Mouse (Mus musculus): ENCODE measurements around the gene Rel. TPM values are rescaled to one million over a fixed set of nuclear protein-coding genes. Genes with fewer than 3 reads are reported as not detected.

Gene Rel
- polyA plus RNA-seq (2012; fragmentation: generic; extraction: Trizol), result 0.73 TPM
- long read RNA-seq, experiment 1, partial matches to known transcripts, result 1 of 1 reads
- long read RNA-seq, experiment 1, other reads (novel, unspliced or antisense), result 0 of 1 reads
- long read RNA-seq, experiment 2, full-length matches to known transcripts, result 6 of 7 reads
- long read RNA-seq, experiment 2, partial matches to known transcripts, result 0 of 7 reads
- long read RNA-seq, experiment 2, other reads (novel, unspliced or antisense), result 1 of 7 reads

DNA sequence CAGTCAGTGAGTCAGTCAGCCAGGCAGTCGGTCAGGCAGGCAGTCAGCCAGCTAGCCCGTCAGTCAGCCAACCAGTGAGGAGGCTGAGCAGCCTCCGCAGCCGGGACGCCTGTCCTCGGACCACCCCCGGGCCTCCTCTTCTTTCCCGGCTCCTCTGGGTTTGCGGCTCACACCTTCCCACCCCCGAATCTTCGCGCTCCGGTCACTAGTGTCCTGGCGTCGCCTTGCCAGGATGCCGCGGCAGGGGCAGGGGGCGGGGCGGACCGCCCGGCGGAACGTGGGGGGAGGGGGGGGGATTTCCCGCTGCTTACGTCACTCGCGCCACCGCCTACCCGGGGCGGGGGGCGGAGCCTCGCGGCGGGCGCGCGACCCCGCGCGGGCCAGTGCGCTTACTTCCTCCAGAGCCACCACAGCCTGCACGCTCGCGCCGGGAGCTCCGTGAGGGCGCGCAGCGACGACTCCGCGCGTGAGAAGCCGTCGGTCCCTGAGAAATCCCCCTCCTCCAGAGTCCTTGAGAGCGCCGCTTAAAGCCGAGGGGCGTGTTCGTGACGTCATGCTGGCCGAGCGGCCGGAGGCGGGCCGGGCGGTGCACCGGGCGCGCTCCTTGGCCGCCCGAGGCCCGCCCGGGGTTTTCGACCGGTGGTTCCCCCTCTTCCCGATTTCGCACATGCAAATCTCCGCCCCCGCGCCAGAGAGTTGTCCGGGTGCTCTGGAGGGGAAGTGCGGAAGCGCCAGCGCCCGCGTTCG is at the start of gene Rel:
Gene Rel (minus strand): TSS at position 211 of the 747 bp plus-strand sequence.
- H3K36me3 ChIP-seq (ENCODE audit: control insufficient read depth, insufficient read depth), result no peaks in the 10 kb centered on the region
- TF ChIP-seq USF1 (IDR thresholded peaks at IDR 0.05; ENCODE audit: low read depth) (no peak), CEBPB (IDR thresholded peaks at IDR 0.05; ENCODE audit: low read depth) (no peak), MYOG (IDR thresholded peaks at IDR 0.05; ENCODE audit: control insufficient read depth, extremely low read depth, insufficient read length) (no peak), FOSL1 (IDR thresholded peaks at IDR 0.05; ENCODE audit: insufficient read depth, low read length, poor library complexity, severe bottlenecking) (no peak), MAX (IDR thresholded peaks at IDR 0.05) (no peak), MYOD1 (IDR thresholded peaks at IDR 0.05; ENCODE audit: control insufficient read depth, insufficient read length, low read depth) (no peak), CTCF (IDR thresholded peaks at IDR 0.05; ENCODE audit: control insufficient read depth, insufficient read depth, insufficient read length) (no peak)

GRCm38 (mm10) chr11:23818745-23819144 is 48.0 kb upstream of the Rel start:
- H3ac ChIP-seq (ENCODE audit: control insufficient read depth, insufficient read length, low read depth), result no peak overlapping the region
- no peaks in the 10 kb centered on the region for H3K27me3 ChIP-seq (ENCODE audit: control insufficient read depth, insufficient read depth, insufficient read length)
- no peak for TF ChIP-seq MYOG (IDR thresholded peaks at IDR 0.05; ENCODE audit: control insufficient read depth, extremely low read depth, insufficient read length)
- no peak for TF ChIP-seq CEBPB (IDR thresholded peaks at IDR 0.05; ENCODE audit: low read depth)
- TF ChIP-seq USF1 (IDR thresholded peaks at IDR 0.05; ENCODE audit: low read depth), result no peak
- no peak for TF ChIP-seq CTCF (IDR thresholded peaks at IDR 0.05; ENCODE audit: control insufficient read depth, insufficient read depth, insufficient read length)
- no peaks in the 10 kb centered on the region for H3K79me3 ChIP-seq (ENCODE audit: low read depth)
- no peak overlapping the region for H3K4me3 ChIP-seq (ENCODE audit: insufficient read depth, poor library complexity, severe bottlenecking)
- H3K79me2 ChIP-seq (ENCODE audit: control insufficient read depth, insufficient read depth), result no peaks in the 10 kb centered on the region
- no peaks in the 10 kb centered on the region for H3K36me3 ChIP-seq (ENCODE audit: control insufficient read depth, insufficient read depth)

More for the DNA sequence above, at the start of gene Rel:
- Histone ChIP-seq H3ac (ENCODE audit: control insufficient read depth, insufficient read length, low read depth) (peak within 1 kb of the TSS; percentile 79), H3K79me2 (ENCODE audit: control insufficient read depth, insufficient read depth) (peaks cover 32% of the 10 kb centered on the region), H3K27me3 (ENCODE audit: control insufficient read depth, insufficient read depth, insufficient read length) (no peaks in the 10 kb centered on the region), H3K4me3 (ENCODE audit: insufficient read depth, poor library complexity, severe bottlenecking) (peak within 1 kb of the TSS; percentile 45), H3K79me3 (ENCODE audit: low read depth) (peaks cover 5% of the 10 kb centered on the region)

GRCm38 (mm10) chr11:23810741-23811140 is 40.0 kb upstream of the Rel start:
- Histone ChIP-seq H3K27me3 (ENCODE audit: control insufficient read depth, insufficient read depth, insufficient read length) (peaks cover 3% of the 10 kb centered on the region), H3ac (ENCODE audit: control insufficient read depth, insufficient read length, low read depth) (no peak overlapping the region), H3K4me3 (ENCODE audit: insufficient read depth, poor library complexity, severe bottlenecking) (no peak overlapping the region), H3K79me3 (ENCODE audit: low read depth) (no peaks in the 10 kb centered on the region), H3K36me3 (ENCODE audit: control insufficient read depth, insufficient read depth) (no peaks in the 10 kb centered on the region), H3K79me2 (ENCODE audit: control insufficient read depth, insufficient read depth) (no peaks in the 10 kb centered on the region)
- TF ChIP-seq CTCF (IDR thresholded peaks at IDR 0.05; ENCODE audit: control insufficient read depth, insufficient read depth, insufficient read length), result no peak
- no peak for TF ChIP-seq CEBPB (IDR thresholded peaks at IDR 0.05; ENCODE audit: low read depth)
- no peak for TF ChIP-seq FOSL1 (IDR thresholded peaks at IDR 0.05; ENCODE audit: insufficient read depth, low read length, poor library complexity, severe bottlenecking)
- TF ChIP-seq MAX (IDR thresholded peaks at IDR 0.05), result no peak
- TF ChIP-seq USF1 (IDR thresholded peaks at IDR 0.05; ENCODE audit: low read depth), result no peak
- TF ChIP-seq MYOD1 (IDR thresholded peaks at IDR 0.05; ENCODE audit: control insufficient read depth, insufficient read length, low read depth), result no peak
- TF ChIP-seq MYOG (IDR thresholded peaks at IDR 0.05; ENCODE audit: control insufficient read depth, extremely low read depth, insufficient read length), result no peak

DNA sequence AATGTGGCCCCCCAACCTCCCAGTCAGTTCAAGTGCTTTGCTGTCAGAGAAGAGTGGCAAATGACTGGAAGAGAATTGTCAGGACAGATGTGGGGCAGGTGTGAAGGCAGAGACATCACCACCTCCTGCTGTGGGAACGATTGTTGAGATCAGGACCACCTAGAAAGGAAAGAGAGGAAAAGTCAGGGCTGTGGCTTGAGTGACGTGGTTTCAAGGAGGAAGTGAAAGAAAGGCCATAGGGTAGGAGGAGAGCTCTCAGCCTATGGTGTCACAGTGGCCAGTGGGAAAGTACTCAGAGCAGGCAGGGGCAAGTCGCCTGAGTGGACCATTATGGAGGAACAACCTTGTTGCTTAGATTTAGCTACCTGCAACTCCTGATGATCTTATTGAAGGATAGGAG is 34.9 kb upstream of the Rel start:
- peaks cover 15% of the 10 kb centered on the region for H3K27me3 ChIP-seq (ENCODE audit: control insufficient read depth, insufficient read depth, insufficient read length)
- H3K79me3 ChIP-seq (ENCODE audit: low read depth), result no peaks in the 10 kb centered on the region
- no peaks in the 10 kb centered on the region for H3K36me3 ChIP-seq (ENCODE audit: control insufficient read depth, insufficient read depth)
- TF ChIP-seq MYOG (IDR thresholded peaks at IDR 0.05; ENCODE audit: control insufficient read depth, extremely low read depth, insufficient read length) (no peak), CTCF (IDR thresholded peaks at IDR 0.05; ENCODE audit: control insufficient read depth, insufficient read depth, insufficient read length) (no peak), FOSL1 (IDR thresholded peaks at IDR 0.05; ENCODE audit: insufficient read depth, low read length, poor library complexity, severe bottlenecking) (no peak), MYOD1 (IDR thresholded peaks at IDR 0.05; ENCODE audit: control insufficient read depth, insufficient read length, low read depth) (no peak), USF1 (IDR thresholded peaks at IDR 0.05; ENCODE audit: low read depth) (no peak), CEBPB (IDR thresholded peaks at IDR 0.05; ENCODE audit: low read depth) (no peak)
- no peaks in the 10 kb centered on the region for H3K79me2 ChIP-seq (ENCODE audit: control insufficient read depth, insufficient read depth)
- H3K4me3 ChIP-seq (ENCODE audit: insufficient read depth, poor library complexity, severe bottlenecking), result no peak overlapping the region
- no peak overlapping the region for H3ac ChIP-seq (ENCODE audit: control insufficient read depth, insufficient read length, low read depth)

DNA sequence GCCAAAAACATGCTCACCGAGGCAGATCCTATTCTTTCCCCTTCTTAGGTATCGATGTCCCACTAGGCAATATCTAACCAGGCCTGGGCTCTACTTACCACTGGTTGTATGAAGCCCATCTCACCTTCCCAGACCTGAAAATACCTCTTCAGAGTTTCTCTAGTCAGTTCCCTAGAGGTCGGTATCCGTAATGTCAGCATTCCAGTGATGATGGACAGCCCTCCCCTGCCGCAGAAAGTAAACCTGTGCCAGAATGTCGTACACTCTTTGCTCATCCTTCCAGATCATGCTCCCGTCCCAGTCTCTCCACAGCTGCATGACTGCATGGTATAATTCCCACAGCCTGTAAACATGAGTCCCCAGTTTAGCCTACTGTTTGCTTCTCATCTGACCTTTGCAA is 32.4 kb upstream of the Rel start:
- no peaks in the 10 kb centered on the region for H3K79me2 ChIP-seq (ENCODE audit: control insufficient read depth, insufficient read depth)
- H3K79me3 ChIP-seq (ENCODE audit: low read depth), result no peaks in the 10 kb centered on the region
- no peak overlapping the region for H3ac ChIP-seq (ENCODE audit: control insufficient read depth, insufficient read length, low read depth)
- H3K36me3 ChIP-seq (ENCODE audit: control insufficient read depth, insufficient read depth), result no peaks in the 10 kb centered on the region
- H3K27me3 ChIP-seq (ENCODE audit: control insufficient read depth, insufficient read depth, insufficient read length), result peaks cover 15% of the 10 kb centered on the region
- H3K4me3 ChIP-seq (ENCODE audit: insufficient read depth, poor library complexity, severe bottlenecking), result no peak overlapping the region
- no peak for TF ChIP-seq MAX (IDR thresholded peaks at IDR 0.05)
- no peak for TF ChIP-seq FOSL1 (IDR thresholded peaks at IDR 0.05; ENCODE audit: insufficient read depth, low read length, poor library complexity, severe bottlenecking)
- TF ChIP-seq CEBPB (IDR thresholded peaks at IDR 0.05; ENCODE audit: low read depth), result no peak
- no peak for TF ChIP-seq CTCF (IDR thresholded peaks at IDR 0.05; ENCODE audit: control insufficient read depth, insufficient read depth, insufficient read length)
- TF ChIP-seq USF1 (IDR thresholded peaks at IDR 0.05; ENCODE audit: low read depth), result no peak
- no peak for TF ChIP-seq MYOG (IDR thresholded peaks at IDR 0.05; ENCODE audit: control insufficient read depth, extremely low read depth, insufficient read length)
- TF ChIP-seq MYOD1 (IDR thresholded peaks at IDR 0.05; ENCODE audit: control insufficient read depth, insufficient read length, low read depth), result no peak

All from C2C12 (cell line).